Mouse (Mus musculus): ENCODE results near the gene Rprd1b.

The Rprd1b gene

DNA sequence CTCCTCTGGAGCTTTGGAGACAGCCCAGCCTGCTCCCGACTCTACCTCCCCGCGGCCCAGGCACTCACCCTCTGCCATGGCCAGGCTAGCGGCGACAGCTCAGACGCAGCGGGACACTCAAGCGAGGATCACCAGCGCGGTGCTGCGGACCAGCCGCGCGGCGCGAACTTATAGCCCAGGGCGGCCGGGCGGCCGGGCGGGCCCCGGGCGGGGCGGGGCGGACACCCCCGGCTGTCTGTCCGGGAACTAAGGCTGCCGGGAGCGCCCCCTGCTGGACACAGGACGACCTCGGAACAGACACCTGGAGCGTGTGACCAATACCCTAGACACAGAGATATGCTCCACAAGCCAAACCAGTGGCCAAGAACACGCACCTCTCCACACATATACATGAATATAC lies 117.9 kb downstream of the Rprd1b start, which contains the start of gene Tgm2:
Tgm2 (minus strand) TSS at position 214 of the 400 bp plus-strand sequence.
- ATAC-seq (ENCODE audit: low TSS enrichment), result peak; percentile 74; the same call in 1 of the 2 replicates

DNA sequence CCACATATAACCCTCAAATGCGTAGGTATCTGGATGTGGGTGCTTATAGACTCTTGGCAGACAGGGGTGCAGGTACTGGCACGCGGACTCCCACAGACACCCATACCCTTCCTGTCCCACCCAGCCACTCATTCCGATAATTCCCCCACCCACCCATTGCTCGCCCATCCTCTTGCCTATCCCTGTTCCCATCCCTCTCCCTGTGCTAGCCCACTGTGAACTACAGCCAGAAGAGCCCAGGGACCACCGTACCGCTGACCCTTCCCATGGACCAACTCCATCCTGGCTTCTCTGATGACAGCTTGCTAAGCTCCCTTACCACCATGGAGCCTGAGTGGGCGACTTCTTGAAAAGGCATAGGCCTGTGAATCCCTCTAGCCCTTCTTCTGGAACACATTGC lies 118.7 kb downstream of the Rprd1b start:
- no peak for ATAC-seq (ENCODE audit: low TSS enrichment)

DNA sequence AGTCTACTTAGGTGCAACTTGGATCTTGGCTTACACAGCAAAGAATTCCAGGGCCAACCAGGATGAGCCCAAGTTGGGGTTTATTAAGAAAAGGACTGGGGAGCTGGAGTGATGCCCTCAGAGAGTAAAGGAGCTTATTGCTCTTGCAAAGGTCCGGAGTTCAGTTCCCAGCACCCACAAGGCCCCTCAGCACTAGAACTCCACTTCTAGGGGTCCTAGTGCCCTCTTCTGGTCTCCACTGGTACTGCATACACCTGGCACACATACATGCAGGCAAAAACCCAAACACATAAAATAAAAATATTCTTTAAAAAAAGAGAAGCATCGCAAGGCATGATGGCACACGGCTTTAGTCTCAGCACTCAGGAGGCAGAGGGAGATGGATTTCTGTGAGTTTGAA lies 122.8 kb downstream of the Rprd1b start:
- ATAC-seq (ENCODE audit: low TSS enrichment), result no peak

DNA sequence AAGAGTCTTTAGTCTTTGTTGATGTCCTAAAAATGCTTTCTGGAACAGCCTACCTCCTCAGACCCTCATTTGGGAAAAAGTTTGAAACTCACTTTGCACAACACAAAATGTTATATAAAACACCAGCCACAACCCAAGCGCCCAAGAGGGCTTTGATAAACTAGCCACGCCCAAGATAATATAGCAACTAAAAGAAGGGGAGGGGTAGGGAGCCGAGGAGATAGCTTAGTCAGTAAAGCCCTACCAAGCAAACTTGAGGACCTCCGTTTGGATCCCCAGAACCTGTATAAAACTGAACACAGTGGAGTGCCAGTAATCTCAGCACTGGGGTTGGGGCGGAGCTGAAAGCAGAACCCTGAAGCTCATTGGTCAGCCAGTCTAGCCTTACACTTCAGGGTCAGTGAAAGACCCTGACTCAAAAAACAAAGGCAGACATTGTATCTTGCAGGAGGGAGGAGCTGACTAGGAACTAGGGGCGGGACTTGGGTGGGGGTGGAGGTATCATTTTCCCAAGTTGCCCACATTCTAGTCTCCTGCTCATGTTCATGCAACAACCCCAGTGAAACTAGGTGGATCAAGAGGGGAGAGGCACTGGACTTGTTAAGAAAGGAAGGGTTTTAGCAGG lies 124.5 kb downstream of the Rprd1b start:
- no peak for ATAC-seq (ENCODE audit: low TSS enrichment)

DNA sequence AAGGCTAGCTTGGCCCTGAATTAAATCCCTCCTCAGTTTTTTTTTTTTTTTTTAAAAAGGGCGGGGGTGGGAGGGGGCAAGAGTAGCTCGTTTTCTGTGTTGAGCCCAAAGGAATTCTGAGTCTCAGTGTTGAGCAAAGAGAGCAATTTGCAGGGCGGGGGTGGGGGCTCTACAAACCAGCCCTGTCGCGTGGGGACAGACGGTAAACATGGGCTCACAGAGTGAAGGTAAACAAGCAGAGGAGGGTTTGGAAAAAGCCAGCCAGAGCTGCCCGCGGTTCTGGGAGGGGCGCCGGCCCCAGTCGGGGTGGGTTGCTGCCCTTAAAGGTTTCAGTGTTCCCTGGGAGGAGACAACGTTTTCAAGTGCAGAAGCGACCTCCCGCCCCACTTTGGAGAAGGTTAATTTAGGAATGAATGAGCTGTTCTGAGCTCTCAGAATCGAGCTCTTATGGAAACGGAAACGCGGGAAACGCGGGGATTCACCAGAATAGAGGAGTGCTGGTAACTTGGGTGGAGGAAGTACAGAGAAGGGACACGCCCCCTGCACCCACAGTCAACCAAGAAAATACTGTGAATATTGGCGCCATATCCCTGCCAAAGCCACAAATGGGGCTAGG lies 125.5 kb downstream of the Rprd1b start:
- no peak for ATAC-seq (ENCODE audit: low TSS enrichment)

DNA sequence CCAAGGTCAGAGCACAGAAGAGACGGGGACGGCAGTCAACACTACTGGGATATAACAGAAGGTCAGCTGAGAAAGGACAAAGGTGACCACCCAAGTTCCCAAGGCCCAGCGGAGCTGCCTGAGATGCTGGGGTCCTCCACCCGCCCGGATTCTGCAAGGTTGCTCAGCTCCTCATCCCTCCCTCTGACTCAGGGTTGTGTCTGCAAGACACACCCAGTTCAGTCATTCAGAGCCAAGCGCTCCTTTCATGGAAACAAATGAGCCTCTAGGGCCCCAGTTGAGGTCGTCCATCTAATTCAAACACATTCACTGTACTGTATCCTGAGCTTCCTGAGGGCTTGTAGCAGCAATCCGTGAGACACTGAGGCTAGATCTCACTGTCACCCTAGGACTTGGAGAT lies 126.3 kb downstream of the Rprd1b start:
- no peak for ATAC-seq (ENCODE audit: low TSS enrichment)

DNA sequence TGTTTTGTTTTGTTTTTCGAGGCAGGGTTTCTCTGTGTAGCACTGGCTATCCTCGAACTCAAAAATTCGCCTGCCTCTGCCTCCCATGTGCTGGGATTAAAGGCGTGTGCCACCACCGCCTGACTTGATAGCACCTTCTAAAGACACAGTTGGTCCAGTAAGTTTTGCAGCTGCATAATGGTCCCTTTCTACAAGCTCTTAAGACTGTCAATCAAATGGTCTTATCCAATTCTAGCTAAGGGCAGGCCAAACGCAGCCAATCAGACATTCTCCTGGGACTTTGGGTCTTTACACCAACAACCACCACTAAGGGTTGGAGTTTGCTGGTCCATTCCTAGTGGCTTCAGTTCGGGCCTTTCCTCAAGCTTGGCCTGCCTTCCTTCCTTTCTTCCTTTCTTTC lies 126.8 kb downstream of the Rprd1b start:
- ATAC-seq (ENCODE audit: low TSS enrichment), result no peak

DNA sequence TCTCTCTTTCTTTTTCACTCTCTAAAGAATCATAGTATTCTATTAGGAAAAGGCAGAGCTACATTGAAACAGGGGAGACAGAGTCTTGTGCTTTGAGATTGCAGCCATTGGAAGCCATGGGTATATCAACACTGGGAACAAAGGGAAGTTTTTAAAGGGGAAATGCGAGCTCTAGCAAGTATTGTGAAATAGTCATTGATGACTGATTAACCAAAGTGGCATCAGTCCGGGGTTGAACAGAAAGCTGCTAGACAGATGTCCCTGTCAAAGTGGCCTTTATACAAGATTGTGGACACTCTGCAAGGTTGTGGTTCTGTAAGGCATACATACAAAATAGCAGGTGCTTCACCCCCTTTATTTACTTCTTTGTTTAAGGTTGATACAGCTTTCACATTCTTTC lies 127.3 kb downstream of the Rprd1b start:
- no peak for ATAC-seq (ENCODE audit: low TSS enrichment)

DNA sequence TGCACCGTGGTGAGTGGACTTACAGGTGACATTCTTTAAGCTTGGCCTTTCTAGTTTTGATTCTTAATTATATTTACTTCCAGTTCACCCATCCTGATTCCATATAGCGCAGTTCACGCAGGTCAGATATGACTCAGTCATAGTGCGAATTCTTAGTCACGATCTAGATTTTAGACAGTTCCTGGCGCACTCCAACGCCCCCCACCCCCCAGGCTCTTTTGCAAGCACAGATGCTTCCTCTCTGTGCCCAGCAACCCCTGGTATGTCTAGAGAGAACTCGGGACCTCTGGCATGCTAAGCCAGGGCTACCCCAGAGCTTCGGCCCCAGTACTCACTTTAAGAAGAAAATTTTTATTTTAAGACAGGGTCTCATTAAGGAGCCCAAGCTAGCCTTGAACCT lies 128.2 kb downstream of the Rprd1b start:
- ATAC-seq (ENCODE audit: low TSS enrichment), result no peak

DNA sequence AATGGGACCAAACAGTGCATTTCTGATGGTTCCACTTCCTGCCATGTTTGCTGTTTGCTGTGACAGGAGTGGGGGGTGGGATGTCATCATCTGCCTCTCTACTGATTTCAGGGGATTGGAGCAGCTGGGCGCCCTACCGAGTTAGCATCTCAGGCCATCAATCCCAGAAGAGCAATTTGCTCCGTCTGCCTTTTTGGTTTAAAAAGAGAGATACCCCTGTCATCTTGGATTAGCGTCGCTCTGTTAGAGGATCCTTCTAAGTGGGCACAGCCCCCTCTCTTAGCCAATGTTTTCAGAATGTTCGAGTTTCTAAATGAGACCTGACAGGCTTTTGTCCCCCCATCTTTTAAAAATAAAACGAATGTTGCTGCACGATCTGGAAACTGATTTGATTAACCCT lies 129.4 kb downstream of the Rprd1b start:
- no peak for ATAC-seq (ENCODE audit: low TSS enrichment)

DNA sequence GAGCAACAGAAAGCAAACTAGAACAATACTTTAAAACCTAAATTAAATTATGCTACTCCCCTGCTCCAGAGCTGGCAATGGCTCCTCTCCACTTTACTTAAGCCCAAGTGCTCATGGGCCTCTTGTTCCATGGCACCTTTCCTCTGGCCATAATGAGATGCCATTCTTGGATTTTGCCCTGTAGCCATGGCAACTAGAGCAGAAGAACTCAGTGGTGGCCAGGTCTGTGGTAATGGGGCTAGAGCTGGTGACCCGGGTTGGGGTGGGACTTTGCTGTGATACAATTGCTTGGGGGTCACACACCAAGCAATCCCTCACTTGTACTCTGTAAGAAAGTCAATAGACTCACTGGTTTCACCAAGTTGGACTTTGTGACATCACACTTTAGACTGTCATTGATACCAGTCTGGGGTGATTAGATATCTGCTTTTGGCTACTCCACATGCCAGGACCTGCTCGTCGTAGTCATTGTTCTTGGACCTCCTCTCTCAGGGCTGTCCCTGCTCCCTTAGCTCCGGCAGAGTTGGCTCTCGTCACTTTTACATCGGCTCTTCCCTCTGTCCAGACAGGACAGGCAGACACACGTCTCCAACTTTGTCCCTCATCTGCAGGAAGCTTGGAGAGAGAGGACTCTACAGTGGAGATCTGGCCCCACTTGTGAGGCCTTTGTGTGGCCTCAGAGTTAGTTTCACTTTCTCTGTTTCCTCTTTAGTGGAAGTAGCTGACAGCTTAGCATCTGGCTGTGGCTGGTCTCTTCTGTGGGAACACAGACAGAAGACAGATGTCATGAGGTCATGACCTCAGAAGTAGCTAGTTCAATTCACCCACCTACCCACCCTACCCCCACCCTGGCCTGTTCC lies 131.3 kb downstream of the Rprd1b start:
- no peak for ATAC-seq (ENCODE audit: low TSS enrichment)

DNA sequence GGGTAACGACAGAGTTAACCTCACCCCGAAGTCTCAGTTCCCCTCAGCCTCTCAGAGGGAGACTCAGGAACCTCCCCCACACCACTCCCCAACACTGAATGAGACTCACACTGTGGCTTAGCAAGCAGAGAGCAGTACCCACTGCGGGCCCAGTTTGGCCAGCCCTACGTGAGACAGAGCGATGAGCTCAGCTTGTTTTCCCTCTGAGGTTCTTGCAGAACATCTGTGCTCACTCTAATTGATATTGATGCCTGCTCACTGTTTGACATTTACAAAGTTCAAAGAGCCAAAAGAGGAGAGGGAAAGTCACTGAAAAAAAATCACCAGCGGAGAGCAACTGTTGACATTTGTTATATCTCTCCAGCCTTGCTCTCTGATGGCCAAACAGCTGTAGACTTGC lies 133.5 kb downstream of the Rprd1b start:
- ATAC-seq (ENCODE audit: low TSS enrichment), result no peak

DNA sequence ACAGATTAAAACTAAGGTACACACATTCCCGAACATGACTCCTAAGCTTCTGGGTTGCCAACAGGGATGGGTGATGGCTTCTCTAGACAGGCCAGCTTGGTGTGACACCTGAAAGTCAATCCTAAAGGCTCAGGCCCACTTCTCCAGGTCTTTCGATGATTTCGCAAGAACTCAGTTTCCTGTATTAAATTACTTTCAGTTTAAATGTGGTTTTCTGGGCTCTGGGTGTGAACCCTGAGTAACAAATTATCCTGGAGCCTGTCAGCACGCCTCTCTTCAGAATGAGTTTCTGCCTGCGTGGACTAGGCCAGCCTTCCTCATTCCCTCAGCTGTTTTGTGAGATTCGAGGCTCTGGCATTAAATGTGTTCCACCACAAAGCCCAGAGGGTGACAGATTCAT lies 134.7 kb downstream of the Rprd1b start:
- no peak for ATAC-seq (ENCODE audit: low TSS enrichment)

DNA sequence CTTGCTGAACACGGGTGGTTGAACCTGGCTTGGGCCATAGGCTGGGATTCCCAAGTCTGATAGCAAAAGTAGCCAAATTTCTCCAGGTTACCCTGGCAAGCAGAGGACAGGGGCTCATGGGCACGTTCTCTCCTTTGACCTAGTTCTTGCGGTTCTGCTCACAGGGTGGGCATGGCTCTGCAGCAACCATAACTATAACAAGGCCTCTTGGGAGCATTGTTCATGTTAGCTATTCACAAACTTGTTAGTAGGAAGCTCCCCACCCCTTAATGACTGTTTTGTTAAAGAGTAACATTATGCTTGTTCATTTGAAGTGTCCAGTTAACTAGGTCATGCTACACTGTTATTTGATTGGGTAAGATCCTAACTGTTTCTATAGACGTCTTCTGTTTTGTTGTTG lies 137.5 kb downstream of the Rprd1b start:
- no peak for ATAC-seq (ENCODE audit: low TSS enrichment)

DNA sequence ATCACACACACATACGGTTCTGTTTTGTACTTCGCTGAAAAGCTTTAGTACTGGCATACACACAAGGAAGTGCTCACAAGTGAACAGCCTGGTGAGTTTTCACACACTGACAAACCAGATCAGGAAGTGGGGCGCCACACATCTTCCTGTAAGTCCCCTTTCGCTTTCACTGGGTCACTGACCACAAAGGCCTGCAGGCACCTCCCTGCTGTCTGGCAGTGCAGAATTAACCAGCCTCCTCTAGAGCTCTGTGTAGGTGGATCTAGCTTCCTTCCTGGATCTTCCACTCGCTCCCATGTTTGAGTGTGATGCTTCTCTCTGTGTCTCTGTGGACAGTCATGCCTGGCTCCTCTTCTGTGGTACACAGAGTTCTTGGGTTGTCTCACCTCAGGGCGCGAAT lies 138.3 kb downstream of the Rprd1b start:
- ATAC-seq (ENCODE audit: low TSS enrichment), result peak; percentile 27; the same call in 1 of the 2 replicates

DNA sequence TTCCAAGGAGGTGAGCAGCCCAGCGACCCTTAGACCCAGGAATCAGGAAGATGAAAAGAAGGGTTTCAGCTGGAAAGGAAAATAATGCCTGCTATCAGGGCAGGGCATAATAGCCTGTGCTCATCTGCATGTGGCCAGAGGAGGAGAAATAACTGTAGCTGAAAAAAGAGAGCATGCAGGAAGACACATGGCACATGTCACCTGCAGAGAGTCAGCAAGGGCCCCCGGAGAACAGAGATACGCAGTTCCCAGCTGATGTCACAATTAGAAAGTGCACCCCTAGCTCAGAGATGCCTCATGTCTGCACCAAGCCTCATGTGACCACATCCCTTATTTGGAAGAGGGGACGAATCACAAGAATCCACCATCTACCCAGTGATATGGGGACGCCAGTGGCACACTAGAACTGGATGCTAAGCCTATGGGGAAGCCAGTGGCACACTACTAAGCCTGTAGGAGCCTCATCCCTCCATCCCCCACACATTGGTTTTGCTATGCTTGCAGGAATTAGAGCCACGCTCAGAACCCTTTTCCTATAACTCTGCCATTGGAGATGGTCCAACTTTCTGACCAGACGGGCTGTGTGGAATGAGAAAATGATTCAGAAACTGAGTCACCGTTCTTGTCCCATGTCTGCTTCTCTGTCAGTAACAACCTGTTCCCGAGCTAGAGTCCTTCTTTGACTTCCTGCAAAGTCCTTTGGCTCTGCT lies 139.4 kb downstream of the Rprd1b start:
- ATAC-seq (ENCODE audit: low TSS enrichment), result peak; percentile 47; the same call in 1 of the 2 replicates

DNA sequence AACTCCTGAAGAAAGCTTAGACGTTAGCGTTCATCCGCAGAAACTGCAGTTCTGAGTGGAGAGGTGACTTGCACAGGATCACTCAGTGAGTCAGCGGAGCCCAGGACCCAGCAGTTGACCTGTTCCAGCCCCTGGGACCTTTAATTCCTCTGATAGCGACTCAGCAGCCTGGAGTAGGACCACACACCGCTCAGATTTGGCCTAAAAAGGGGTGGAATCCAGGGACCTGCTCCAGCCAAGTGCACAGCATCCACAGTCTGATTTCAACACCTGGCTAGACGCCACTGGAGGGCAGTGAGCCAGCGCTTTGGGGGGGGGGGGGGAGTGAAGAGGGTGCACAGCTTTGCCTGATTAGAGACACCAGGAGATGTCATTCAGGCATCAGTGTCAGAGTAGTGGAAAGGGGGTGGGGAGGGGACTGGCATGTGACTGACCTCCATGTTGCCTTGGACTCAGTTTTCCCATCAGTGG lies 140.5 kb downstream of the Rprd1b start:
- ATAC-seq (ENCODE audit: low TSS enrichment), result no peak

DNA sequence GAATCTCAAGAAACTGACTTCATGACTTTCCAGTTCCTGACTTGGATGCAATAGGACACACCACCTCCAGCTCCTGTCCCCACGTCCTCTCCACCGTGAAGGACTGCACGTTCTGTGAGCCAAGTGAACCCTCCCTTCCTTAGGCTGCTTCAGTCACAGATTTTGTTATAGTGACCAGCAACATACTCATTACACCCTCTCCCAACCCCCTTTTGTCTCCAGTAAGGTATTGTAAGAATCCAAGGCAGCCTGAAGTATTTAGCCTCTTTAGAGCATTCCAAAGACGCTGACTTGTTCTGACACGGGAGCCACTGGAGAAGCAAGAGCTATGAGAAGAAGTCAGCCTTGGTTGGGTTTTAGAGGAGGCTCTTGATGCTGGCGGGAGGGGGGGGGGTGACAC lies 141.1 kb downstream of the Rprd1b start:
- ATAC-seq (ENCODE audit: low TSS enrichment), result no peak

DNA sequence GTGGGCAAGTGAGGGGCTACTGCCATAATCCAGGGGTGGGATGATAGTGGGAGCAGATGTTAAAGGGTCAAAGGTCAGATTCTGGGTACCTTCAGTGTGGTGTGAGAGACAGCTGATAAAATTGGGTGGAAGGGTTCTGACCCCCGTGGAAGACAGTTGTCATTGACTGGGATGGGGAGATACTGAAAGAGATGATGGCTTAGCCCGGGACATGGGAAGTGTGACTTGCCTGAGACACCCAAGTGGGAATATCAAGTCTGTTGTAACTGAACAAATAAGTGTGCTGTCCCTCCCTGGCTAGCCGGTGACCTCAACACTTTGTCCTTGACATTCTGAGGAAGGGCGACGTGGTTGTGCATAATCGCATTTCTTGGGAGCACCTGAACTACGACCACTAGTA lies 141.5 kb downstream of the Rprd1b start:
- no peak for ATAC-seq (ENCODE audit: low TSS enrichment)

DNA sequence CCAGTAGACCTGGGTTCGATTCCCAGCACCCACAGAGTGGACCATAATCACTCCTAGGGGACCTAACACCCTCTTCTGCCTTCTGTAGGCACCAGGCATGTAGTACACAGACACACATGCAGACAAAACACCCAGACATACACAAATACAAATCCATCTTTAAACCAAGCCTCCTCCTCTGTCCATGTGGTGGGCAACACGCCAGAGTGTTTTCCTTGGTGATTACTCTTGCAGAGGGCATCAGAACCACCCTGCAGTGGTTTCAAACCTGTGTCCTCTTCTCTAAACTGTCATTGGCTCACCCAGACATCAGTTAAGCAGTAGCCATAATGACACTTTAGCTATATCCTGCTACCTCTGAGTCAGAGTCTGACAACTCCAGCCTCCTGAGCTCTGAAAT lies 142.1 kb downstream of the Rprd1b start:
- no peak for ATAC-seq (ENCODE audit: low TSS enrichment)

DNA sequence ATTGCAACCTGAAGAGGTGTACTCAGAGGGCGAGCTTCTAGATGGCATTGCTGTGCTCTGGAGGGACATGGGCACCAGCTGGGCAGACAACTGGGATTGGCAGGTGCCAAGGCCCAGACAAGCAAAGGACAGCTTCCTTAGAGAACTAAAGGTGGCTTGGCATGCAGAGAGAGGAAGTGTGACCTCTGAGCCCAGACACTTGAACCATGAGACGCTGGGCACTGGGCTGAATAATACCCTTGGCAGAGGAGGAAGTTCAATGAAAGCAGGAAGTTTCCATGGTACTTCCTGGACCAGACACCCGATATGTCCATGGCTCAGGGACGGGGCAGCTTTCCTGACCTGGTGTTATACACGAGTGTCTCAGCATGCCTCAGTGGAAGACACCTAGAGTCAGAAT lies 146.1 kb downstream of the Rprd1b start:
- no peak for ATAC-seq (ENCODE audit: low TSS enrichment)

DNA sequence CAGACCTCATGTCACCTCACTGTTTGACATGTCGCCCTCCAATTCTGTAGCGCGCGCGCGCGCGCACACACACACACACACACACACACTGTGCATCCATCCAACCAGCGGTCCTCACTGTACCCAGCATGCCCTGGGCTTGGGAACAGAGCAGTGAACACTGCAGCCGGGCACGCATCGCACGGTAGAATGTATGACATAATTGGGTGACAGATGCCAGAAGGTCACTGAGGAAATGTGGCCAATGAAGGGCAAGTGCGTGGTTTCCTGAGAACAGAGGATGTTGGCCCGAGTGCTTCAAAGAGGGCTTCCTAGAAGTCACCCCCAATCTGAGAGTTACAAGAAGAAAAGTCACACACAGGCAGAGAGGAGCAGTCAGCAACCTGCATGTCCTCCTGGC lies 146.7 kb downstream of the Rprd1b start:
- no peak for ATAC-seq (ENCODE audit: low TSS enrichment)

All from frontal cortex, adult (tissue).